Mouse (Mus musculus): ENCODE measurements at regions not wholly inside any gene's neighbourhood (a gene's known extent, or its start where the extent isn't known, plus 50 kb on each side); places are given as distances from the start of the nearest gene placed in this dataset.

GRCm38 (mm10) chr13:53670361-53670760 is 197.5 kb upstream of the Msx2 start:
- no peak overlapping the region for H3K4me2 ChIP-seq (ENCODE audit: low read depth, low read length)
- no peaks in the 10 kb centered on the region for H3K27me3 ChIP-seq (replicated peaks; ENCODE audit: control insufficient read depth, insufficient read depth, low read length)
- no peak overlapping the region for H3K9ac ChIP-seq (ENCODE audit: low read depth, low read length)
- H3K4me3 ChIP-seq (ENCODE audit: low read length): no peak overlapping the region
- no peak overlapping the region for H3K27ac ChIP-seq (ENCODE audit: low read length)
- ATAC-seq: no peak
- no peaks in the 10 kb centered on the region for H3K4me1 ChIP-seq (ENCODE audit: control insufficient read depth, insufficient read depth, low read length)
- WGBS: 51% methylated on average over 19 of the region's 19 CpGs
- H3K9me3 ChIP-seq (ENCODE audit: control insufficient read depth, low read length): no peaks in the 10 kb centered on the region; the same call in 1 of the 2 replicates
- no peaks in the 10 kb centered on the region for H3K36me3 ChIP-seq (ENCODE audit: control insufficient read depth, insufficient read depth, low read length)

- Histone ChIP-seq H3K9me3 (ENCODE audit: control insufficient read depth, low read length) (no peaks in the 10 kb centered on the region; the same call in 1 of the 2 replicates), H3K4me2 (ENCODE audit: low read depth, low read length) (no peak overlapping the region), H3K4me3 (ENCODE audit: low read length) (no peak overlapping the region), H3K27ac (ENCODE audit: low read length) (no peak overlapping the region), H3K27me3 (replicated peaks; ENCODE audit: control insufficient read depth, insufficient read depth, low read length) (no peaks in the 10 kb centered on the region), H3K36me3 (ENCODE audit: control insufficient read depth, insufficient read depth, low read length) (no peaks in the 10 kb centered on the region), H3K9ac (ENCODE audit: low read depth, low read length) (no peak overlapping the region), H3K4me1 (ENCODE audit: control insufficient read depth, insufficient read depth, low read length) (no peaks in the 10 kb centered on the region)
- ATAC-seq: no peak
- 93% methylated on average over 4 of the region's 4 CpGs for WGBS
Measured at GRCm38 (mm10) chr13:53667518-53667917, 194.6 kb upstream of the Msx2 start.

GRCm38 (mm10) chr13:53665592-53665991 is 192.7 kb upstream of the Msx2 start:
- no peaks in the 10 kb centered on the region for H3K36me3 ChIP-seq (ENCODE audit: control insufficient read depth, insufficient read depth, low read length)
- H3K27ac ChIP-seq (ENCODE audit: low read length): no peak overlapping the region
- no peak overlapping the region for H3K4me2 ChIP-seq (ENCODE audit: low read depth, low read length)
- no peak overlapping the region for H3K4me3 ChIP-seq (ENCODE audit: low read length)
- H3K9me3 ChIP-seq (ENCODE audit: control insufficient read depth, low read length): no peaks in the 10 kb centered on the region; the same call in 1 of the 2 replicates
- no peak for ATAC-seq
- 95% methylated on average over 2 of the region's 2 CpGs for WGBS
- no peaks in the 10 kb centered on the region for H3K4me1 ChIP-seq (ENCODE audit: control insufficient read depth, insufficient read depth, low read length)
- no peak overlapping the region for H3K9ac ChIP-seq (ENCODE audit: low read depth, low read length)
- H3K27me3 ChIP-seq (replicated peaks; ENCODE audit: control insufficient read depth, insufficient read depth, low read length): no peaks in the 10 kb centered on the region

GRCm38 (mm10) chr13:53664631-53665230 is 191.9 kb upstream of the Msx2 start:
- H3K9ac ChIP-seq (ENCODE audit: low read depth, low read length): no peak overlapping the region
- 91% methylated on average over 7 of the region's 7 CpGs for WGBS
- H3K4me3 ChIP-seq (ENCODE audit: low read length): no peak overlapping the region
- no peak overlapping the region for H3K27ac ChIP-seq (ENCODE audit: low read length)
- no peaks in the 10 kb centered on the region; the same call in 1 of the 2 replicates for H3K9me3 ChIP-seq (ENCODE audit: control insufficient read depth, low read length)
- ATAC-seq: no peak
- no peaks in the 10 kb centered on the region for H3K27me3 ChIP-seq (replicated peaks; ENCODE audit: control insufficient read depth, insufficient read depth, low read length)
- no peaks in the 10 kb centered on the region for H3K4me1 ChIP-seq (ENCODE audit: control insufficient read depth, insufficient read depth, low read length)
- no peak overlapping the region for H3K4me2 ChIP-seq (ENCODE audit: low read depth, low read length)
- no peaks in the 10 kb centered on the region for H3K36me3 ChIP-seq (ENCODE audit: control insufficient read depth, insufficient read depth, low read length)

- Histone ChIP-seq H3K4me1 (ENCODE audit: control insufficient read depth, insufficient read depth, low read length) (no peaks in the 10 kb centered on the region), H3K27ac (ENCODE audit: low read length) (no peak overlapping the region), H3K27me3 (replicated peaks; ENCODE audit: control insufficient read depth, insufficient read depth, low read length) (no peaks in the 10 kb centered on the region), H3K4me3 (ENCODE audit: low read length) (no peak overlapping the region), H3K9me3 (ENCODE audit: control insufficient read depth, low read length) (no peaks in the 10 kb centered on the region), H3K4me2 (ENCODE audit: low read depth, low read length) (no peak overlapping the region), H3K9ac (ENCODE audit: low read depth, low read length) (no peak overlapping the region), H3K36me3 (ENCODE audit: control insufficient read depth, insufficient read depth, low read length) (no peaks in the 10 kb centered on the region)
- no peak for ATAC-seq
- 40% methylated on average over 4 of the region's 4 CpGs for WGBS
Measured at GRCm38 (mm10) chr13:53652826-53653225, 180.0 kb upstream of the Msx2 start.

- ATAC-seq: no peak
- Histone ChIP-seq H3K4me1 (ENCODE audit: control insufficient read depth, insufficient read depth, low read length) (no peaks in the 10 kb centered on the region), H3K9ac (ENCODE audit: low read depth, low read length) (no peak overlapping the region), H3K9me3 (ENCODE audit: control insufficient read depth, low read length) (no peaks in the 10 kb centered on the region), H3K27ac (ENCODE audit: low read length) (no peak overlapping the region), H3K4me2 (ENCODE audit: low read depth, low read length) (no peak overlapping the region), H3K27me3 (replicated peaks; ENCODE audit: control insufficient read depth, insufficient read depth, low read length) (no peaks in the 10 kb centered on the region), H3K4me3 (ENCODE audit: low read length) (no peak overlapping the region), H3K36me3 (ENCODE audit: control insufficient read depth, insufficient read depth, low read length) (no peaks in the 10 kb centered on the region)
- WGBS: 95% methylated on average over 15 of the region's 15 CpGs
Measured at GRCm38 (mm10) chr13:53648353-53648752, 175.5 kb upstream of the Msx2 start.

GRCm38 (mm10) chr13:53642557-53642956 is 169.7 kb upstream of the Msx2 start:
- no peak for ATAC-seq
- no peak overlapping the region for H3K27ac ChIP-seq (ENCODE audit: low read length)
- H3K4me2 ChIP-seq (ENCODE audit: low read depth, low read length): no peak overlapping the region
- H3K4me3 ChIP-seq (ENCODE audit: low read length): no peak overlapping the region
- 79% methylated on average over 5 of the region's 5 CpGs for WGBS
- no peaks in the 10 kb centered on the region for H3K36me3 ChIP-seq (ENCODE audit: control insufficient read depth, insufficient read depth, low read length)
- H3K9me3 ChIP-seq (ENCODE audit: control insufficient read depth, low read length): no peaks in the 10 kb centered on the region
- no peak overlapping the region for H3K9ac ChIP-seq (ENCODE audit: low read depth, low read length)
- H3K4me1 ChIP-seq (ENCODE audit: control insufficient read depth, insufficient read depth, low read length): no peaks in the 10 kb centered on the region
- no peaks in the 10 kb centered on the region for H3K27me3 ChIP-seq (replicated peaks; ENCODE audit: control insufficient read depth, insufficient read depth, low read length)

- Histone ChIP-seq H3K4me1 (ENCODE audit: control insufficient read depth, insufficient read depth, low read length) (no peaks in the 10 kb centered on the region), H3K4me3 (ENCODE audit: low read length) (no peak overlapping the region), H3K9ac (ENCODE audit: low read depth, low read length) (no peak overlapping the region), H3K27ac (ENCODE audit: low read length) (no peak overlapping the region), H3K36me3 (ENCODE audit: control insufficient read depth, insufficient read depth, low read length) (no peaks in the 10 kb centered on the region), H3K4me2 (ENCODE audit: low read depth, low read length) (no peak overlapping the region), H3K9me3 (ENCODE audit: control insufficient read depth, low read length) (no peaks in the 10 kb centered on the region), H3K27me3 (replicated peaks; ENCODE audit: control insufficient read depth, insufficient read depth, low read length) (no peaks in the 10 kb centered on the region)
- 75% methylated on average over 5 of the region's 5 CpGs for WGBS
- ATAC-seq: no peak
Measured at GRCm38 (mm10) chr13:53639584-53639983, 166.7 kb upstream of the Msx2 start.

GRCm38 (mm10) chr13:53639115-53639514 is 166.2 kb upstream of the Msx2 start:
- Histone ChIP-seq H3K27ac (ENCODE audit: low read length) (no peak overlapping the region), H3K36me3 (ENCODE audit: control insufficient read depth, insufficient read depth, low read length) (no peaks in the 10 kb centered on the region), H3K4me1 (ENCODE audit: control insufficient read depth, insufficient read depth, low read length) (no peaks in the 10 kb centered on the region), H3K9ac (ENCODE audit: low read depth, low read length) (no peak overlapping the region), H3K4me3 (ENCODE audit: low read length) (no peak overlapping the region), H3K4me2 (ENCODE audit: low read depth, low read length) (no peak overlapping the region), H3K9me3 (ENCODE audit: control insufficient read depth, low read length) (no peaks in the 10 kb centered on the region), H3K27me3 (replicated peaks; ENCODE audit: control insufficient read depth, insufficient read depth, low read length) (no peaks in the 10 kb centered on the region)
- no peak for ATAC-seq
- WGBS: 64% methylated on average over 10 of the region's 10 CpGs

GRCm38 (mm10) chr13:53636011-53636410 is 163.1 kb upstream of the Msx2 start:
- H3K9ac ChIP-seq (ENCODE audit: low read depth, low read length): no peak overlapping the region
- no peak overlapping the region for H3K4me3 ChIP-seq (ENCODE audit: low read length)
- no peak overlapping the region for H3K27ac ChIP-seq (ENCODE audit: low read length)
- WGBS: 57% methylated on average over 5 of the region's 5 CpGs
- no peaks in the 10 kb centered on the region for H3K36me3 ChIP-seq (ENCODE audit: control insufficient read depth, insufficient read depth, low read length)
- ATAC-seq: no peak
- no peaks in the 10 kb centered on the region for H3K4me1 ChIP-seq (ENCODE audit: control insufficient read depth, insufficient read depth, low read length)
- H3K4me2 ChIP-seq (ENCODE audit: low read depth, low read length): no peak overlapping the region
- no peaks in the 10 kb centered on the region for H3K27me3 ChIP-seq (replicated peaks; ENCODE audit: control insufficient read depth, insufficient read depth, low read length)
- no peaks in the 10 kb centered on the region for H3K9me3 ChIP-seq (ENCODE audit: control insufficient read depth, low read length)
